Mouse (Mus musculus) gastrocnemius, postnatal 14 days (tissue): ENCODE results near the gene Npas1. TPM values are rescaled to one million over a fixed set of nuclear protein-coding genes. Genes with fewer than 3 reads are reported as not detected.

ENCODE experiments used
- DNase-seq: peaks from one replicate; pipeline ENCODE4 v3.0.0; 2021; ENCODE audit warnings: mixed read lengths
- intact Hi-C: fragments of 180-260 bp; cut with DNase I; formaldehyde crosslinking; loops from one replicate; pipeline ENCODE4 v1.15.1; 2025; ENCODE audit warnings: low total_unique reads
- long read RNA-seq, 2 experiments: library from polyadenylated mRNA; stranded (forward); transcript quantifications; one replicate each; pipeline ENCODE4 v2.0.0; 2021
- total RNA-seq, 2 experiments: library from RNA; stranded (reverse); gene quantifications; 2 replicates each; pipeline ENCODE4 v1.2.3; 2021

Gene Npas1
- total RNA-seq, result not detected
- long read RNA-seq, experiment 1, result 0 reads
- long read RNA-seq, experiment 2, result 0 reads

DNA sequence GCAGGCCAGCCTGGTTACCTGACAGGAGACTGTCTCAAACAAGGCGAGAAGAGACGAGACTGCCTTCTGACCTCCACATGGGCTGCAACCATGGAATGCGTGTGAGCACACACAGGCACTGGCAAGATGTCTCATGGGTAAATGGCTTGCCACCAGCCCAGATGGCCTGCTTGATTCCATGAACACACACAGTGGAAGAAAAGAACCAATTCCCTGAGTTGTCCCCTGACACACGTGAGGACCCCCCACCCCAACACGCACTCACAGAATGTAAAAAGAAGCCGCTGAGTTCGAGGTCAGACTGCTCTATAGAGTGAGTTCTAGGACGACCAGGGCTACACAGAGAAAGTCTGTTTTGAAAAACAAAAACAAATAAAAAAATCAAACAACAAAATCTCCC, at the start of gene Npas1:
TSS of gene Npas1 (minus strand) at position 101 of the 400 bp plus-strand sequence.
- no peak for DNase-seq
- intact Hi-C loops, result no loop called here

- intact Hi-C loops, result no loop called here
These were observed 48.5 kb upstream of the Npas1 start for GRCm38 (mm10) chr7:16525995-16526394.

GRCm38 (mm10) chr7:16525448-16525847, 47.9 kb upstream of the Npas1 start:
- intact Hi-C loops, result no loop called here
- DNase-seq, result no peak

More at GRCm38 (mm10) chr7:16525995-16526394, 48.5 kb upstream of the Npas1 start:
- no peak for DNase-seq

GRCm38 (mm10) chr7:16524308-16524707, 46.8 kb upstream of the Npas1 start:
- peak; percentile 62 for DNase-seq
- intact Hi-C loops, result no loop called here

- intact Hi-C loops, result no loop called here
- DNase-seq, result no peak
These were observed 41.8 kb upstream of the Npas1 start for GRCm38 (mm10) chr7:16519310-16519709.

DNA sequence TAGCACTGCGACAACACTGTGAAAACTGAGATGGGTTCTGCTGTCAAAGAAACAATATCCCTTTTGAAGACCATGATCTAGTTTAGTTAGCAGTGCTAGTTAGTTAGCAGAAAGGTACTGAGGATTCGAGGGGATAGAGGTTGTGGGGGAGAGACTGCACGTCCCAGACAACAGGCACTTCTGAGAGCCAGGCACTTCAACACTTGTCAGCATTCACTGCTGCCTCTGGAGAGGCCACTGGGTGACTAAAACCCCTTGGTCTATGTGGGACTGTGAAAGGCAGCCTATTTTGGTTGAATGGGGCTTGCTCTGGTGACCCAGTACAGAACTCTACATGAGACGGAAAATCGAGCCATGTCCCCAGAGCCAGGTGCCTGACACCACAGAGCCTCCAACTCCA, 39.7 kb upstream of the Npas1 start:
- intact Hi-C loops, result no loop called here
- no peak for DNase-seq

- intact Hi-C loops, result no loop called here
- peak; percentile 66 for DNase-seq
These were observed 29.8 kb upstream of the Npas1 start for GRCm38 (mm10) chr7:16507284-16507683.

- intact Hi-C loops, result no loop called here
- DNase-seq, result no peak
These were observed 27.7 kb upstream of the Npas1 start for GRCm38 (mm10) chr7:16505226-16505593.

DNA sequence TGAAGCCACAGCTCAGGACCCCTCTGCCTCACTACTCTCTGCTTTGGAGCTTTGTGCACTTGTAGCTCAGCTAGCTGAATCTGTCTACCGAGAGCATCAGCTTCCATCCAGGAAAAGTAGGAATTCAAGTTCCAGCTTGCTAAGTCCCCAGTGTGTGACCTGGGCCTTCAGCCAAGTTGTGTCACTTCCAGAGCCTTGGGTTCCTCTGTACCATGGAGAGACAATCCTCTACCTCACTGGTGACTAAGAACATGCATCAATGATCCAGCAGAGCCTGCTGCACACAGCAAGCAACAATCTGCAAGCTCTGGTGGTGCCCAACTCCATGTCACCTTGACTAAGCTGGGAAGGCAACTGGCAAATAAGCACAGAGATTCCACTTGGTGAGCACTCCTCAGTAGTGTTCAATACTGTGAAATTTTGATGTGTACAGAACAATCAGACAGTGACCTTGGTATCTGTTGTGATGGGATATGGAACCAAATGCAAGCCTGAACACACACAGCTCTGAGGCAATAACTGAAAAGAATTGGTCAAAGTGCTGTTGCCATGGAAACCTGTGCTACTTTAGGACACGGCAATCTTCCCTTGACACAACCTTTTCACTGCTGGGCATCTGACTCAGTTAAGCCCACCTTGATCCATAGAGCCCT, 27.2 kb upstream of the Npas1 start:
- intact Hi-C loops, result no loop called here
- DNase-seq, result peak; percentile 36

- no peak for DNase-seq
- intact Hi-C loops, result no loop called here
These were observed 24.0 kb upstream of the Npas1 start for GRCm38 (mm10) chr7:16501571-16501970.

- no peak for DNase-seq
- intact Hi-C loops, result no loop called here
These were observed 22.2 kb upstream of the Npas1 start for GRCm38 (mm10) chr7:16499671-16500104.

DNA sequence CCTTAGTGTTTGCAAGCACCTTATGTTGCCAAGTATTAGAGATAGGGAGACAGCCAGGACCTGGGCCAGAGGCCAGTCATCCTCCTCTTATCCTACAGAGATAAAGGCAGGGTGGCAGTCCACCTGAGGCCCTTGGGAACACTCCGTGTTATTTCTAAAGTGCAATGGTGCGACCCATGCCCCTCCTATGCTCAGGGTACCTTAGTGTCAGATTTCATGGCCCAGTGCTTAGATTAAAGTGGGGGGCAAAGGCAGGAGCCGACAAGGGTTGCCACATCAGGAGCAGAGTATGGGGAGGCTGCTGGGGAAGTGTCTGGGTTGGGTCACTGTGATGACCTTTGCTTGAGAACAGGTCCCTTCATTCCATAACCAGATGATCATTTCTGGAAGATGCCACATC, 18.7 kb upstream of the Npas1 start:
- intact Hi-C loops, result no loop called here
- DNase-seq, result no peak

DNA sequence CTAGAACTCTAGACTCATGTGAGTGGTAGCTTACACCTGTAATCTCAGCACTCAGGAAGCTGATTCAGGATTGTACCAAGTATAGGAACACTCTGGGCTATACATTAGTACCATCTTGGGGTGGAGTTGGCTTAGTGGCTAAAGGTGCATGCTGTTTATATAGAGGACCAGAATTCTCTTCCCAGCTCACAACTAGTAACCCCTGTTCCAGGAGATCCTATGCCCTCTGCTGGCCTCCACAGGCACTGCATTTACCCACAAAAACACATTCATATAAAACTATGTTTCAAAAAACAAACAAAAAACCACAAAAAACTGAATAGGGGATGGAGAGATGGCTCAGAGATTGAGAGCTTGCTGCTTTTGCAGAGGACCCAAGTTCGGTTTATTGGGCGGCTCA, 15.8 kb upstream of the Npas1 start:
- intact Hi-C loops, result no loop called here
- peak; percentile 33 for DNase-seq

DNA sequence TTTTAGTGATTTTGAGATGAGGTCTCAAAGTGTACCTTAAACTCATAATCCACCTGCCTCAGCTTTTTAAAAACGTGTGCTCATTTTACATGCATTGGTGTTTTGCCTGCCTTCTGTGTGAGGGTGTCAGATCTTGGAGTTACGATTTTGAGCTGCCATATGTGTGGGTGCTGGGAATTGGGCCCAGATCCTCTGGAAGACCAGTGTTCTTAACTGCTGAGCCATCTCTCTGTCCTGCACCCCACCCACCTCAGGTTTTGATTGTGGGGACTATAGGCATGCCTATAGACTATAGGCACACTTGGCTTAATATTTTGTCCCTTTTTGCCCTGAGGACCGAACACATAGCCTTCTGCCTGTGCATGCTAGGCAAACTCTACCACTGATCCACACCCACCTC, 14.7 kb upstream of the Npas1 start:
- intact Hi-C loops, result no loop called here
- no peak for DNase-seq

- intact Hi-C loops, result no loop called here
- peak; percentile 58 for DNase-seq
These were observed 14.2 kb upstream of the Npas1 start for GRCm38 (mm10) chr7:16491759-16492158.

DNA sequence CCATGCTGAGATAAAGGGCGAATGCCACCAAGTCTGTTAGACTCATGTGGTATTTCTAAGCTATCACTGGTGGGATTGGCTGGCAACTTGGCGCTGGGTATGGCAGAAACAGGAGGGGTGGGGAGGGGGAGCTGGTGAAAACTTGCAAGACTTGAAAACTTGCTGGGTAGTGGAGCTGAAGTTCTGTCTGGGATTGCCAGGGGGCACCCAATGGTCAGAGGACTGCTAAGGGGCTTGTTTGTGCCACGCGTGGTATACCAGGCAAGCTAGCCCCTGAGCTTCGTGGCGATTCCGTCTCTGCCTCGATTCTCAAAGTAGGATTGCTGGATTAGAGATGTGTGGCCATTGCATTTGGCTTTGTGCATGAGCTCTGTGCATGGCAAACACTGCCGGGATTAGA, 12.4 kb upstream of the Npas1 start:
- DNase-seq, result peak; percentile 30
- intact Hi-C loops, result no loop called here

DNA sequence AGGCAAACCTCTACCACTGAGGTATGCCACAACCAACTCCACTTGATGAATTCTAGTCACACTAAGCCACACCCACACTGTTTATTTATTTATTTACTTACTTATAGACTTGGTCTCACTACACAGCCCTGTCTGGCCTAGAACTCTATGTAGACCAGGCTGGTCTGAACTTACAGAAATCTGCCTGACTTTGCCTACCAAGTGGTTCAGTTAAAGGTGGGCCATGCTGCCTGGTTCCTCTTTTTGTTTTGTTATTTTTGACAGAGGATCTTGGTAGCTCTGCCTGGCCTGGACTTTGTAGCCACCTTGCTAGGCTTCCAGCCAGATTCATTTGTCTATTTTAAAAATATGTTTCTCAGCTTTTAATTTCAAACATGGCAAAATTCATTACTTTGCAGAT, 11.3 kb upstream of the Npas1 start:
- intact Hi-C loops, result no loop called here
- no peak for DNase-seq

GRCm38 (mm10) chr7:16476600-16476989, 933 bp downstream of the Npas1 start:
- DNase-seq, result no peak
- intact Hi-C loops, result no loop called here

DNA sequence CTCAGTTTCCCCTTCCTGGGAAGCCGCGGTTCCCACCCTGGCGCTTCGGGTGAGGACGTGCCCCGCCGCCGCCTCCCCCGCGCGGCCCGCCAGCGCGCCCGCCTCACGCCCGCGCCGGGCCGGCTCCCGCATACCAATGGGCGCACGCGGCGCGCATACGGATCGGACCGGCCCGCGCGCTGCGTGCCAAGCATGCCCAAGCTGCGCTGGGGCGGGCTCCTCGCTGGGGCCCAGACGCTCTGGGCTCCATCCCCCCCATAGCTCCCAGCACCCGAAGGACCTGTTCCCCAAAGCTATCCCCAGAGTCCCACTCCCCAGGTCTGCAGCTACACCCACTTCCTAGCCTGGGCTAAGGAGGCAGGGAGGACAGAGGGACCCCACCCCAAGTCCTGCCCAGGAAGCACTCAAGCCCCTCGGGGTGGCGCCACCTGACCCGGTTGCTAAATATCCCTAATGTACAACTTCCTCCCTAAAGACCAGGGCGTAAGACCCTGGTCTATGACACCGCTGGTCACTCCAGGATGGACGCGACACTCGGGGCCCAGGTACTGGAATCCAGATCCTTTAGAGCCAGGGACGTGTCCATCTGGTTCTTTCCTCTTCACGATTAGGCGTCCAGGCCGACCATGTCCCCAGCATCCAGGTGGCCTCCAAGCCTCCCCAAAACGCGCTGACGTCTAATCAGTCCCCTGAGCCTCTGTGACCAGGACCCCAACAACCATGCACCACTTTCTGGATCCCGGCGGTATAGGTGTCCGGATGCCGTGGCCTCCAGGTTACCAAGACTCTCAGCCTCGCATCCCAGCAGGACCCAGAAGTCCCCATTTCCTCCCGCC, 1.5 kb downstream of the Npas1 start:
- no peak for DNase-seq
- intact Hi-C loops, result no loop called here

GRCm38 (mm10) chr7:16475321-16475720, 2.2 kb downstream of the Npas1 start:
- intact Hi-C loops, result no loop called here
- DNase-seq, result no peak

- no peak for DNase-seq
- intact Hi-C loops, result no loop called here
These were observed 3.1 kb downstream of the Npas1 start for GRCm38 (mm10) chr7:16474445-16474844.
